Mouse (Mus musculus) gastrocnemius, postnatal 25 days (tissue): Measurements from ENCODE around the gene Pcdh15. TPM values are rescaled to one million over a fixed set of nuclear protein-coding genes. Genes with fewer than 3 reads are reported as not detected.

Source experiments
- DNase-seq: peaks from one replicate; pipeline ENCODE4 v3.0.0; 2022
- long read RNA-seq, 2 experiments: library from polyadenylated mRNA; stranded (forward); transcript quantifications; one replicate each; pipeline ENCODE4 v2.0.0; 2021
- total RNA-seq, 2 experiments: library from RNA; stranded (reverse); gene quantifications; 1 replicate in 1 of 2; 2 replicates in 1 of 2; pipeline ENCODE4 v1.2.3; 2021

The Pcdh15 gene
- total RNA-seq: under 1 TPM; 0.08 to 0.26 TPM
- long read RNA-seq, experiment 1: 0 reads
- long read RNA-seq, experiment 2: 0 reads

GRCm38 (mm10) chr10:73098966-73099845 lies at the start of gene Pcdh15:
Pcdh15 (plus strand) TSS chr10:73099342.
- DNase-seq: no peak

GRCm38 (mm10) chr10:73052074-73052473 lies 47.1 kb upstream of the Pcdh15 start:
- DNase-seq: no peak

- no peak for DNase-seq
Observed at GRCm38 (mm10) chr10:73059726-73060230, 39.4 kb upstream of the Pcdh15 start.

GRCm38 (mm10) chr10:73086703-73087102 lies 12.4 kb upstream of the Pcdh15 start:
- DNase-seq: no peak

GRCm38 (mm10) chr10:73096531-73097135 lies 2.5 kb upstream of the Pcdh15 start:
- DNase-seq: no peak

GRCm38 (mm10) chr10:73097176-73097575 lies 2.0 kb upstream of the Pcdh15 start:
- no peak for DNase-seq

- DNase-seq: no peak
Observed at GRCm38 (mm10) chr10:73097979-73098378, 1.2 kb upstream of the Pcdh15 start.

- DNase-seq: no peak
Observed at GRCm38 (mm10) chr10:73099846-73100241, 702 bp downstream of the Pcdh15 start.

GRCm38 (mm10) chr10:73103383-73103994 lies 4.3 kb downstream of the Pcdh15 start:
- DNase-seq: no peak

GRCm38 (mm10) chr10:73105893-73106292 lies 6.8 kb downstream of the Pcdh15 start:
- DNase-seq: no peak

GRCm38 (mm10) chr10:73137985-73138384 lies 38.8 kb downstream of the Pcdh15 start:
- no peak for DNase-seq

GRCm38 (mm10) chr10:73147543-73147942 lies 48.4 kb downstream of the Pcdh15 start:
- no peak for DNase-seq

- DNase-seq: no peak
Observed at GRCm38 (mm10) chr10:73147978-73148377, 48.8 kb downstream of the Pcdh15 start.

- no peak for DNase-seq
Observed at GRCm38 (mm10) chr10:73154544-73154943, 55.4 kb downstream of the Pcdh15 start.

- no peak for DNase-seq
Observed at GRCm38 (mm10) chr10:73161757-73162156, 62.6 kb downstream of the Pcdh15 start.

- DNase-seq: no peak
Observed at GRCm38 (mm10) chr10:73216001-73216400, 116.9 kb downstream of the Pcdh15 start.

- no peak for DNase-seq
Observed at GRCm38 (mm10) chr10:73242294-73242693, 143.2 kb downstream of the Pcdh15 start.

GRCm38 (mm10) chr10:73280438-73280837 lies 181.3 kb downstream of the Pcdh15 start:
- DNase-seq: no peak

- no peak for DNase-seq
Observed at GRCm38 (mm10) chr10:73296456-73296855, 197.3 kb downstream of the Pcdh15 start.

- DNase-seq: no peak
Observed at GRCm38 (mm10) chr10:73301951-73302350, 202.8 kb downstream of the Pcdh15 start.

GRCm38 (mm10) chr10:73306677-73307076 lies 207.5 kb downstream of the Pcdh15 start:
- DNase-seq: no peak

GRCm38 (mm10) chr10:73326861-73327260 lies 227.7 kb downstream of the Pcdh15 start:
- DNase-seq: no peak

GRCm38 (mm10) chr10:73333426-73333825 lies 234.3 kb downstream of the Pcdh15 start:
- no peak for DNase-seq
